Mouse (Mus musculus): ENCODE measurements around the gene Fmo4. TPM values are rescaled to one million over a fixed set of nuclear protein-coding genes. Genes with fewer than 3 reads are reported as not detected.
A peak's percentile ranks its signal among the peaks of the same experiment; 100 is the strongest.

Fmo4 gene
- polyA plus RNA-seq (2015; fragmentation: Nextera tagmentation; extraction: Ambion mirVana): 0.40 and 1.1 TPM in 2 replicates

GRCm38 (mm10) chr1:162813836-162814156 is at the start of gene Fmo4:
Fmo4 (minus strand) TSS chr1:162813972.
- no peak for ATAC-seq
- H3K4me2 ChIP-seq (replicated peaks): no peak within 1 kb of the TSS
- H3K4me1 ChIP-seq (replicated peaks): no peaks in the 10 kb centered on the region
- WGBS: 41% methylated on average over 8 of the region's 8 CpGs
- H3K27ac ChIP-seq: no peak within 1 kb of the TSS
- no peaks in the 10 kb centered on the region for H3K27me3 ChIP-seq
- H3K36me3 ChIP-seq: no peaks in the 10 kb centered on the region
- no peaks in the 10 kb centered on the region for H3K9me3 ChIP-seq
- no peak within 1 kb of the TSS for H3K4me3 ChIP-seq (replicated peaks)
- H3K9ac ChIP-seq (replicated peaks): no peak within 1 kb of the TSS

DNA sequence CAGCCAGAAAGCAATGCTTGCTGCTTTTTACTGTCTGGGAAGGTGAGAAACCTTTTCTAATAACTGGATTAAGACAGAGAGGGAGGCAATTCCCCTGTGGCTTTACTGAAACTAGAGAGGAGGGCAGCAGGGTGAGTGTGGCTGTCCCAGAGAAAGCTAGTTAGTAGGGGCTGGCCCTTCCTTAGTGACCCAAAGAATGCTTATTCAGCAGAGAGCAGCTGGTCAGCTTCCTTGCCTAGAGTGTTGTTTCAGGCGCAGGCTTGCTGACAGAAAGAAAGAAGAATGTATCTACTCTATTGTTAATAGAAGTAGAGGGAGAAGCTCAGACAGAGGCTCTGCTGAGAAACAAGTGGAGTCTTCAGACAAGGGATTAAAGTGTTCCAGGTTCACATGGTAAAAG is 48.6 kb upstream of the Fmo4 start:
- no peaks in the 10 kb centered on the region for H3K9me3 ChIP-seq
- H3K36me3 ChIP-seq: no peaks in the 10 kb centered on the region
- ATAC-seq: no peak
- H3K9ac ChIP-seq (replicated peaks): no peak overlapping the region
- no peak overlapping the region for H3K4me2 ChIP-seq (replicated peaks)
- H3K4me3 ChIP-seq (replicated peaks): no peak overlapping the region
- no peaks in the 10 kb centered on the region for H3K27me3 ChIP-seq
- no peak overlapping the region for H3K27ac ChIP-seq
- peaks cover 18% of the 10 kb centered on the region for H3K4me1 ChIP-seq (replicated peaks)
- 23% methylated on average over 1 of the region's 1 CpGs for WGBS

- no peak overlapping the region for H3K4me2 ChIP-seq (replicated peaks)
- no peak overlapping the region for H3K27ac ChIP-seq
- H3K36me3 ChIP-seq: no peaks in the 10 kb centered on the region
- WGBS: 78% methylated on average over 9 of the region's 9 CpGs
- H3K4me3 ChIP-seq (replicated peaks): no peak overlapping the region
- peaks cover 18% of the 10 kb centered on the region for H3K4me1 ChIP-seq (replicated peaks)
- H3K9me3 ChIP-seq: no peaks in the 10 kb centered on the region
- no peaks in the 10 kb centered on the region for H3K27me3 ChIP-seq
- ATAC-seq: peak; percentile 22; the same call in 1 of the 2 replicates
- H3K9ac ChIP-seq (replicated peaks): no peak overlapping the region
These were observed 46.3 kb upstream of the Fmo4 start for GRCm38 (mm10) chr1:162859996-162860605.

DNA sequence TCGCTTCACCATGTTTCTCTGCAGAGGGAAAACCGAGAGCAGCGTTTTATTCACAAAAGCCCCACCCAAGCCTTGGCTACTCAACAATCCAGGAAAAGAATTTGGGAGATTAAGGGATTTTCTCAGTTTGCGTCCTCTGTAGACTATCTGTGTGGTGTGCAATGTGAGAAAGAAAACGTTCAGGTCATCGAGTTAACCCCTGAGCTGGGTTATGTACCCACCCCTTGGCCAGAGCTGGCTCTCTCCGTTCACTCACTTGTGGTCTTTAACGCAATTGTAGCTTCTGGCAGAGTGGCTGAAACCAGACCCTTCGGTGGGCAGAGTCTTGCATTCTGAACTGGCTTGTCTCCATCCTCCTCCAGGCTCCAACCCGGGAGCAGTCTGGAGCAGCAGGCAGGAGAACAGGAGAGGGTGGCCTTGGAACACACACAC is 45.8 kb upstream of the Fmo4 start:
- Histone ChIP-seq H3K4me2 (replicated peaks) (peak overlapping the region; percentile 37; the same call in 1 of the 2 replicates), H3K27ac (peak overlapping the region; percentile 39; the same call in 1 of the 2 replicates), H3K36me3 (no peaks in the 10 kb centered on the region), H3K9ac (replicated peaks) (no peak overlapping the region), H3K4me1 (replicated peaks) (peaks cover 18% of the 10 kb centered on the region), H3K27me3 (no peaks in the 10 kb centered on the region), H3K4me3 (replicated peaks) (no peak overlapping the region), H3K9me3 (no peaks in the 10 kb centered on the region)
- peak; percentile 70 for ATAC-seq
- 30% methylated on average over 10 of the region's 10 CpGs for WGBS

DNA sequence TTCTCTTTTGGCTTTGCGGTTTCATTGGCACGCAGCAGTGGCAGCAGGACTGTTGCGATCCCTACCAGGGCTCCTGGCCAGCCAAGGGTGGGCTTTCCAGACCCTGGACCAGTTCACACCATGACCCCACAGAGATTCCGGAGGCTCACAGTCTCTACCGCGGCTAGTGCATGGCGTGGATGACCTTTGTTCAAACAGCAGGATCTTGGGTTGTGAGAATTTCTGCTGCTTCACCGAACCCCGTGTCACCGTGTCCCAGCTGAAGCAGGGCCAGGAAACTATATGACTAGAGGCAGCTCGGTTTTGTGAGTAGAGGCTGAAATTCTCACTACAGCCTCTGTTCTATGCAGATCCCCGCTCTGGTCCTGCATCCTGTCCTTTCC is 45.0 kb upstream of the Fmo4 start:
- peak overlapping the region; percentile 12; the same call in 1 of the 2 replicates for H3K4me3 ChIP-seq (replicated peaks)
- H3K4me1 ChIP-seq (replicated peaks): peaks cover 18% of the 10 kb centered on the region
- no peak overlapping the region for H3K9ac ChIP-seq (replicated peaks)
- ATAC-seq: peak; percentile 67
- peak overlapping the region; percentile 39; the same call in 1 of the 2 replicates for H3K27ac ChIP-seq
- WGBS: 53% methylated on average over 12 of the region's 12 CpGs
- no peaks in the 10 kb centered on the region for H3K9me3 ChIP-seq
- H3K36me3 ChIP-seq: no peaks in the 10 kb centered on the region
- no peaks in the 10 kb centered on the region for H3K27me3 ChIP-seq
- H3K4me2 ChIP-seq (replicated peaks): peak overlapping the region; percentile 37

- peaks cover 18% of the 10 kb centered on the region for H3K4me1 ChIP-seq (replicated peaks)
- H3K9me3 ChIP-seq: no peaks in the 10 kb centered on the region
- no peaks in the 10 kb centered on the region for H3K36me3 ChIP-seq
- no peak overlapping the region for H3K9ac ChIP-seq (replicated peaks)
- H3K4me3 ChIP-seq (replicated peaks): no peak overlapping the region
- H3K27me3 ChIP-seq: no peaks in the 10 kb centered on the region
- WGBS: 49% methylated on average over 18 of the region's 18 CpGs
- ATAC-seq: no peak
- peak overlapping the region; percentile 37 for H3K4me2 ChIP-seq (replicated peaks)
- peak overlapping the region; percentile 39; the same call in 1 of the 2 replicates for H3K27ac ChIP-seq
These were observed 44.3 kb upstream of the Fmo4 start for GRCm38 (mm10) chr1:162857766-162858747.

DNA sequence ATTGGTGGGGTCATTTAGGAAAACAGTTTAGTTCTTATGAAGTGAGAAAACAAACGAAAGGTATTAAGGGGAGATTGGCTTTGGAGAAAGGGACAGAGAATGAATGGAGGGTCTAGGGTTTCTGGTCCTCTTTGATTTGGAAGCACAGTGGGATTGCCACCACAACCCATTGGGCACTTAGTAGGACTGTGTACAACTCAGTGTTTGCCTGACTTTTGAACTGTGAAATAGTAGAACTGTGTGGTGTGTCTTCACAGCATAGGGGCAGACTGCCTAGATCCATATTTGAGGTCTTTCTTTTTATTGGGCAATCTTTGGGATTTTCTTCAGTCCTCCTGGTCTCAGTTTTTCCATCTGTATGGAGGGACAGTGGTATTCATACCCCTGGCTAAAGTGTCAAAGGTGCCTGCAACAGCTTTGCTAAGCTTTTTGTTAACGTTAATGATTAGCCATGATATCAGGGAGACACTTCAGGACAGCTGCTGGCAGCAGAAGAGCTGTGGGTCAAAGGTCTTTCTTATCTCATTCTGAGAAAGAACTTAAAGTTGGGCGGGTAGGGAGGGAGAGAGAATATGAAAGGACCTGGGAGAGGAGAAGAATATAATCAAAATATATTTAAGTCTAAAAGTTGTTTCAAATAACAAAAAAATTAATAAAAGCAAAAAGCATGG is 40.2 kb upstream of the Fmo4 start:
- Histone ChIP-seq H3K9me3 (no peaks in the 10 kb centered on the region), H3K36me3 (no peaks in the 10 kb centered on the region), H3K4me2 (replicated peaks) (no peak overlapping the region), H3K27me3 (no peaks in the 10 kb centered on the region), H3K4me3 (replicated peaks) (no peak overlapping the region), H3K4me1 (replicated peaks) (peaks cover 4% of the 10 kb centered on the region), H3K27ac (no peak overlapping the region), H3K9ac (replicated peaks) (no peak overlapping the region)
- ATAC-seq: no peak
- 76% methylated on average over 3 of the region's 3 CpGs for WGBS

DNA sequence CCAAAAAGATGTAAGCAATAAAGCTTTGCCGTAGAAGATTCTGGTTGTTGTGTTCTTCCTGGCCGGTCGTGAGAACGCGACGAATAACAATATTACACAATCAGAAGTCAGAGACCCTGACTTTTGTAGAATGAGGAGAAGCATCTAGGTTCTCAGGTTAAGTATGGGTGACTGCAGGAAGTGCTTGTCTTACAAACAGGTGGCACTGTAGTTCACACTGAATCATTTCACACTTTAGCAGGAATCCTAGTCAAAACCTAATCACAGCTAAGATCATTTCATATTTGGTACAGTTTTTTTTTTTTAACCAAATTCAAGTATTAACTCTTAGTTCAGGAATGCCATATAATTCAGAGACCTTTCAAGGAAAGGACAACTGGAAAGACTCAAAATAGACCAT is 33.8 kb upstream of the Fmo4 start:
- Histone ChIP-seq H3K4me3 (replicated peaks) (no peak overlapping the region), H3K27ac (no peak overlapping the region), H3K9me3 (no peaks in the 10 kb centered on the region), H3K4me2 (replicated peaks) (no peak overlapping the region), H3K27me3 (no peaks in the 10 kb centered on the region), H3K9ac (replicated peaks) (no peak overlapping the region), H3K36me3 (no peaks in the 10 kb centered on the region), H3K4me1 (replicated peaks) (no peaks in the 10 kb centered on the region)
- no peak for ATAC-seq
- WGBS: 98% methylated on average over 6 of the region's 6 CpGs

DNA sequence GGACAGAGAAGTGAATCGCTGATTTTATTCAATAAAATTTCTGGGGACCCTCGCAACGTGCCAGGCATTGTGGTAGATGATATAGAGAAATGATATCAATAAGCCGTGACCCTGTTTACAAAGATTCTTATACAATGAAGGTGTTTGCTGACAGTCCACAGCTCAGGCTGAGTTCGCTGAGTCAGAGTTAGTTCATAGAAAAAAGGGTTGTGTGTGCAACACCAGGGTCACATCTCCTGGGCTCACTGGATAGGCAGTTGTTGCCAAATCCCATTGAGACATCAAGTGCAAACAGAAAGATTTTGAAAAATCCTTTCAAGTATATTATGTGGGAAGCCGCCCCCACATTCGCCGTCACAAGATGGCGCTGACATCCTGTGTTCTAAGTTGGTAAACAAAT is 26.4 kb upstream of the Fmo4 start:
- Histone ChIP-seq H3K9me3 (no peaks in the 10 kb centered on the region), H3K27me3 (no peaks in the 10 kb centered on the region), H3K9ac (replicated peaks) (no peak overlapping the region), H3K4me2 (replicated peaks) (no peak overlapping the region), H3K4me1 (replicated peaks) (no peaks in the 10 kb centered on the region), H3K36me3 (no peaks in the 10 kb centered on the region), H3K4me3 (replicated peaks) (no peak overlapping the region), H3K27ac (no peak overlapping the region)
- ATAC-seq: no peak
- WGBS: 97% methylated on average over 9 of the region's 9 CpGs

- no peak for ATAC-seq
- Histone ChIP-seq H3K27ac (no peak overlapping the region), H3K27me3 (no peaks in the 10 kb centered on the region), H3K9me3 (no peaks in the 10 kb centered on the region), H3K4me1 (replicated peaks) (no peaks in the 10 kb centered on the region), H3K9ac (replicated peaks) (no peak overlapping the region), H3K4me2 (replicated peaks) (no peak overlapping the region), H3K4me3 (replicated peaks) (no peak overlapping the region), H3K36me3 (no peaks in the 10 kb centered on the region)
- WGBS: 95% methylated on average over 6 of the region's 6 CpGs
These were observed 25.2 kb upstream of the Fmo4 start for GRCm38 (mm10) chr1:162838976-162839375.

GRCm38 (mm10) chr1:162834342-162834741 is 20.6 kb upstream of the Fmo4 start:
- peaks cover 16% of the 10 kb centered on the region for H3K4me1 ChIP-seq (replicated peaks)
- H3K9me3 ChIP-seq: no peaks in the 10 kb centered on the region
- no peak overlapping the region for H3K4me2 ChIP-seq (replicated peaks)
- 83% methylated on average over 5 of the region's 5 CpGs for WGBS
- no peak overlapping the region for H3K27ac ChIP-seq
- no peak overlapping the region for H3K4me3 ChIP-seq (replicated peaks)
- no peak for ATAC-seq
- no peak overlapping the region for H3K9ac ChIP-seq (replicated peaks)
- H3K36me3 ChIP-seq: no peaks in the 10 kb centered on the region
- 0 out of 2 replicates have a peak, but pooled peaks cover 3% of the 10 kb centered on the region for H3K27me3 ChIP-seq

DNA sequence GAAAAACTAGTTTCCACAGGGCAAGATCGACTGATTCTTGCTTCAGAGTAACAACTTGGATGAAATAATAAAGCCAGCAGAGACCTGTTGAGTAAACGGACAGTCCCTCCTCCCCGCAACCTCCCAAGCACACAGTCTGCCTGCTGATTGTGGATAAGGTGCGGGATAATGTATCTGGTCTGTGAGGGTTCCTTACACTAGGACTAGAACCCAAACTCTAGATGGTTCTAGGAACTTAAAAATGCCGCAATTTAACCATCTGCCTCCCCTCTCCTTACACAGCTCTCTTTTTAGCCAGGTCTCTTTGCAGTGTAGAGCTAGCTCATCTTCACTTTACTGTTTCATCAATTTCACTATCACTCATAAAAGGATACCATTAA is 18.8 kb upstream of the Fmo4 start:
- 0 out of 2 replicates have a peak, but pooled peaks cover 3% of the 10 kb centered on the region for H3K27me3 ChIP-seq
- peak overlapping the region; percentile 20; the same call in 1 of the 2 replicates for H3K4me3 ChIP-seq (replicated peaks)
- no peaks in the 10 kb centered on the region; the same call in 1 of the 2 replicates for H3K9me3 ChIP-seq
- peaks cover 16% of the 10 kb centered on the region for H3K4me1 ChIP-seq (replicated peaks)
- ATAC-seq: peak; percentile 77
- H3K9ac ChIP-seq (replicated peaks): no peak overlapping the region
- peak overlapping the region; percentile 45 for H3K4me2 ChIP-seq (replicated peaks)
- peak overlapping the region; percentile 63; the same call in 1 of the 2 replicates for H3K27ac ChIP-seq
- no peaks in the 10 kb centered on the region for H3K36me3 ChIP-seq
- 14% methylated on average over 5 of the region's 5 CpGs for WGBS
